Mouse (Mus musculus): Measurements from ENCODE around the gene Tcp11. TPM values are rescaled to one million over a fixed set of nuclear protein-coding genes. Genes with fewer than 3 reads are reported as not detected.

Tcp11 gene
- polyA plus RNA-seq, 1 experiment = 0.92 TPM

- H3K4me3 ChIP-seq (ENCODE audit: extremely low read depth, insufficient read depth, insufficient read length) = no peak overlapping the region
- DNase-seq (ENCODE audit: low read depth in 1 of 2, low spot score in 2 of 2) = no peak
- TF ChIP-seq CTCF (IDR thresholded peaks at IDR 0.05; ENCODE audit: extremely low read depth, insufficient read depth, insufficient read length, insufficient replicate concordance) (no peak), POLR2A (IDR thresholded peaks at IDR 0.05; ENCODE audit: low read depth, low read length) (no peak)
- H3K36me3 ChIP-seq (ENCODE audit: control insufficient read depth, insufficient read depth, low read length) = peaks cover 3% of the 10 kb centered on the region; the same call in 1 of the 2 replicates
- 68% methylated on average over 2 of the region's 2 CpGs for WGBS
- no peaks in the 10 kb centered on the region for H3K4me1 ChIP-seq (ENCODE audit: control insufficient read depth, insufficient read depth, insufficient read length)
- no peaks in the 10 kb centered on the region for H3K27me3 ChIP-seq (ENCODE audit: control insufficient read depth, insufficient read depth, low read length)
- H3K27ac ChIP-seq (ENCODE audit: insufficient read depth, low read length) = no peak overlapping the region
These were observed 51.1 kb downstream of the Tcp11 start for GRCm38 (mm10) chr17:28029308-28029707.

GRCm38 (mm10) chr17:28028236-28028635 is 52.2 kb downstream of the Tcp11 start:
- peaks cover 3% of the 10 kb centered on the region; the same call in 1 of the 2 replicates for H3K36me3 ChIP-seq (ENCODE audit: control insufficient read depth, insufficient read depth, low read length)
- TF ChIP-seq POLR2A (IDR thresholded peaks at IDR 0.05; ENCODE audit: low read depth, low read length) = no peak
- TF ChIP-seq CTCF (IDR thresholded peaks at IDR 0.05; ENCODE audit: extremely low read depth, insufficient read depth, insufficient read length, insufficient replicate concordance) = no peak
- no peaks in the 10 kb centered on the region for H3K4me1 ChIP-seq (ENCODE audit: control insufficient read depth, insufficient read depth, insufficient read length)
- WGBS = 87% methylated on average over 10 of the region's 10 CpGs
- H3K27me3 ChIP-seq (ENCODE audit: control insufficient read depth, insufficient read depth, low read length) = no peaks in the 10 kb centered on the region
- no peak for DNase-seq (ENCODE audit: low read depth in 1 of 2, low spot score in 2 of 2)
- no peak overlapping the region for H3K4me3 ChIP-seq (ENCODE audit: extremely low read depth, insufficient read depth, insufficient read length)
- H3K27ac ChIP-seq (ENCODE audit: insufficient read depth, low read length) = no peak overlapping the region

DNA sequence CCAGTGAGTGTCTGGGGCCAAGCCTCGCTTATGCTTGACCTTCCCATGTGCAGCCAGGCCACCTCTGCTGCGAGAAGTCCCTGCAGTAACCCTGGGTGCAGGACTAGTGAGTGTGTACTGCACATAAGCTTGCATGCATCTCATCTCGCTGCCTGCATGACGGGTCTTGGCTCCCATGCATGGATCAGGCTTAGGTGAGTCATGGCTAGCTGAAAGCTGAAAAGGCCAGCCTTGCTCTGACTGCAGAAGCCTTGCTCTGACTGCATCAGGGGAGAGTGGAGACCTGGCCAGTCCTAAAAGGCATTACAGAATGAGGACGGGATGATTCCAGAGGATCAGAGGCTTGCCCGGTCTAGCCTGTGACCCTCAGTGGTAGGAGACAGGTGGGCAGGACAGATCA is 53.2 kb downstream of the Tcp11 start:
- Histone ChIP-seq H3K27ac (ENCODE audit: insufficient read depth, low read length) (no peak overlapping the region), H3K27me3 (ENCODE audit: control insufficient read depth, insufficient read depth, low read length) (no peaks in the 10 kb centered on the region), H3K4me1 (ENCODE audit: control insufficient read depth, insufficient read depth, insufficient read length) (no peaks in the 10 kb centered on the region), H3K4me3 (ENCODE audit: extremely low read depth, insufficient read depth, insufficient read length) (no peak overlapping the region), H3K36me3 (ENCODE audit: control insufficient read depth, insufficient read depth, low read length) (peaks cover 3% of the 10 kb centered on the region; the same call in 1 of the 2 replicates)
- no peak for DNase-seq (ENCODE audit: low read depth in 1 of 2, low spot score in 2 of 2)
- TF ChIP-seq CTCF (IDR thresholded peaks at IDR 0.05; ENCODE audit: extremely low read depth, insufficient read depth, insufficient read length, insufficient replicate concordance) (no peak), POLR2A (IDR thresholded peaks at IDR 0.05; ENCODE audit: low read depth, low read length) (no peak)
- 95% methylated on average over 6 of the region's 6 CpGs for WGBS

DNA sequence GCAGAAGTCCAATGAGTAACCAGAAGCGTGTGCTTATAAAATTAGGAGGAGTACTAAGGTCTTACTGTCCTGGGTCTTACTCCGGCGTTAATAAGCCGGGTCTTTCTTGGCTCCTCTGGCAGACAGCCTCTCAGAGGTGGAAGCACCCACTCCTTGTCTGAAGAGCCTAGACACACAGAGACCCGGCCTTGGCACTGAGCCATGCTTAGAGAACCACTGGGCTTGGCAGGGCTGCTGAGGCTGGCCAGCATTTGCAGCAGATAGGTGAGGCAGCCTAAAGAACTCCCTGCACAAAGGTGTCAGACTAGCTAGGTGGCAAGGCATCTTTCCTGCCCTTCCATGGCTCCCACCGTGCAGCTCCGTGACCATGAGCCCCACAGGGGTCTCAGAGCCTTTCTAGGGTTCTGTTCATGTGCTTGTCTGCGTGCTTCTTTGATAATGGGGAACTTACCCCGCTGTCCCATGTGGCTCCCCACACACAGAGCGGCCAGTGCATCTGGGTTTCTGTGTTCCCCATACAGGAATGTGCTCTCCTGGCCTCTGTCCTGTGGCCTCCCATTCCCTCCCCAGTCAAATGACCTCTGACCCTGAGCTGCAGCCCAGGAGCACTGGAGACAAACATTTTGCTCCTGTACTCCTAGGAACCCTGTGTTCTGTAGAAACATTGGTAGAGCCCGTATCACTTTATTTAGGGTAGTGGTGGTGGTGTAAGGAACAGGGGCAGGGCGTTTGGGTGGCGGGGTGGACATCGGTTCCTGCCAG is 54.1 kb downstream of the Tcp11 start:
- TF ChIP-seq POLR2A (IDR thresholded peaks at IDR 0.05; ENCODE audit: low read depth, low read length) (no peak), CTCF (IDR thresholded peaks at IDR 0.05; ENCODE audit: extremely low read depth, insufficient read depth, insufficient read length, insufficient replicate concordance) (no peak)
- 74% methylated on average over 14 of the region's 14 CpGs for WGBS
- no peaks in the 10 kb centered on the region for H3K27me3 ChIP-seq (ENCODE audit: control insufficient read depth, insufficient read depth, low read length)
- no peaks in the 10 kb centered on the region for H3K4me1 ChIP-seq (ENCODE audit: control insufficient read depth, insufficient read depth, insufficient read length)
- no peak for DNase-seq (ENCODE audit: low read depth in 1 of 2, low spot score in 2 of 2)
- peaks cover 3% of the 10 kb centered on the region; the same call in 1 of the 2 replicates for H3K36me3 ChIP-seq (ENCODE audit: control insufficient read depth, insufficient read depth, low read length)
- no peak overlapping the region for H3K27ac ChIP-seq (ENCODE audit: insufficient read depth, low read length)
- H3K4me3 ChIP-seq (ENCODE audit: extremely low read depth, insufficient read depth, insufficient read length) = no peak overlapping the region

GRCm38 (mm10) chr17:28025541-28025961 is 54.9 kb downstream of the Tcp11 start:
- TF ChIP-seq CTCF (IDR thresholded peaks at IDR 0.05; ENCODE audit: extremely low read depth, insufficient read depth, insufficient read length, insufficient replicate concordance) (no peak), POLR2A (IDR thresholded peaks at IDR 0.05; ENCODE audit: low read depth, low read length) (no peak)
- H3K4me1 ChIP-seq (ENCODE audit: control insufficient read depth, insufficient read depth, insufficient read length) = no peaks in the 10 kb centered on the region
- H3K27ac ChIP-seq (ENCODE audit: insufficient read depth, low read length) = no peak overlapping the region
- peaks cover 3% of the 10 kb centered on the region; the same call in 1 of the 2 replicates for H3K36me3 ChIP-seq (ENCODE audit: control insufficient read depth, insufficient read depth, low read length)
- H3K27me3 ChIP-seq (ENCODE audit: control insufficient read depth, insufficient read depth, low read length) = no peaks in the 10 kb centered on the region
- H3K4me3 ChIP-seq (ENCODE audit: extremely low read depth, insufficient read depth, insufficient read length) = no peak overlapping the region
- WGBS = 62% methylated on average over 5 of the region's 5 CpGs
- no peak for DNase-seq (ENCODE audit: low read depth in 1 of 2, low spot score in 2 of 2)

- Histone ChIP-seq H3K27ac (ENCODE audit: insufficient read depth, low read length) (no peak overlapping the region), H3K36me3 (ENCODE audit: control insufficient read depth, insufficient read depth, low read length) (0 out of 2 replicates have a peak, but pooled peaks cover 2% of the 10 kb centered on the region), H3K4me1 (ENCODE audit: control insufficient read depth, insufficient read depth, insufficient read length) (no peaks in the 10 kb centered on the region; the same call in 1 of the 2 replicates), H3K4me3 (ENCODE audit: extremely low read depth, insufficient read depth, insufficient read length) (no peak overlapping the region), H3K27me3 (ENCODE audit: control insufficient read depth, insufficient read depth, low read length) (no peaks in the 10 kb centered on the region)
- no peak for DNase-seq (ENCODE audit: low read depth in 1 of 2, low spot score in 2 of 2)
- WGBS = 80% methylated on average over 22 of the region's 22 CpGs
- TF ChIP-seq CTCF (IDR thresholded peaks at IDR 0.05; ENCODE audit: extremely low read depth, insufficient read depth, insufficient read length, insufficient replicate concordance) (no peak), POLR2A (IDR thresholded peaks at IDR 0.05; ENCODE audit: low read depth, low read length) (no peak)
These were observed 57.4 kb downstream of the Tcp11 start for GRCm38 (mm10) chr17:28022854-28023655.

Measured in spleen, adult 2 months (tissue).